9 mouse cellular contexts compared by ENCODE assay signal in the genomic region with DNA sequence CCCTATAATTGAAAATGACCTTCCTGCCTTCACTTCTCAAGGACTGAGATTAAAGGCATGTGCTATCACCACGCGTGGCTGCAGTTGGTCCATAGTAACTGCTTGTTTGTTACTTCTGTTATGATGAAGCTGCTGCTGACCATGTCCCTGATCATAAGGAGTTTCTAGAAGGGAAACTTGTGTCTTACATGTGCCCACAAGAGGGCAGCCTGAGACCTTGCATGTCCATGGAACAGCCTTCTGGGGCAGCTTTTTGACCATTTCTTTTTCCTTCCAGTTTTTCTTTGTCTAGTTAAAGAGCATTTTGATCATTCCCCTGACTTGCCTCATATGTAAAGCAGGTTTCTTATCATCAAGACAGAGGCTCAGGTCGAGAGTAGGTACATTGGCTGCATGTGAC. TPM values are rescaled to one million over a fixed set of nuclear protein-coding genes. Genes with fewer than 3 reads are reported as not detected.
DNase-seq lines count a peak whose midpoint lies in the region; ATAC-seq and TF ChIP-seq lines count a peak whose summit lies in the region.
"Had no signal": no experiment of that assay in that cellular context is flagged by ENCODE, and none has a peak within 500 bp of the region (broad histone marks: within the 10 kb centered on the region; RNA-seq: fewer than 3 reads in every experiment).

No protein-coding gene starts in this region.

- no peaks in the 10 kb centered on the region; the same call in 1 of the 2 replicates for H3K9me3 ChIP-seq in heart, embryonic 12.5 days (replicated peaks)
- no peaks in the 10 kb centered on the region for H3K9me3 ChIP-seq in liver, embryonic 14.5 days (ENCODE audit: control insufficient read depth, low read length)
- H3K9me3 ChIP-seq: hindbrain, embryonic 15.5 days had no signal

- TF ChIP-seq CTCF in heart, adult 2 months (IDR thresholded peaks at IDR 0.05) = peak; percentile 66
- peak; percentile 68 for TF ChIP-seq CTCF in liver, embryonic 14.5 days (IDR thresholded peaks at IDR 0.05; ENCODE audit: low read depth)

- H3K9ac ChIP-seq in heart, adult 2 months (ENCODE audit: low read depth, low read length) = no peak overlapping the region
- H3K9ac ChIP-seq in heart, embryonic 12.5 days = no peak overlapping the region
- H3K9ac ChIP-seq in liver, embryonic 14.5 days (replicated peaks) = no peak overlapping the region
- H3K9ac ChIP-seq: hindbrain, embryonic 15.5 days had no signal

- 34% methylated on average over 3 of the region's 3 CpGs for WGBS in heart, adult 2 months
- WGBS in heart, embryonic 12.5 days = 20% methylated on average over 3 of the region's 3 CpGs
- WGBS in liver, embryonic 14.5 days (ENCODE audit: insufficient replicate concordance) = 16% methylated on average over 3 of the region's 3 CpGs

- no peak for ATAC-seq in heart, embryonic 12.5 days (ENCODE audit: insufficient number of reproducible peaks, low FRiP score)
- no peak for ATAC-seq in liver, embryonic 14.5 days (ENCODE audit: insufficient read depth)

- no peak overlapping the region for H3K4me2 ChIP-seq in heart, embryonic 12.5 days
- H3K4me2 ChIP-seq in liver, embryonic 14.5 days (ENCODE audit: low read depth) = no peak overlapping the region
- H3K4me2 ChIP-seq: hindbrain, embryonic 15.5 days had no signal

- no peaks in the 10 kb centered on the region for H3K27me3 ChIP-seq in heart, adult 2 months (ENCODE audit: control insufficient read depth, insufficient read depth, low read length)
- H3K27me3 ChIP-seq in heart, embryonic 12.5 days (replicated peaks) = no peaks in the 10 kb centered on the region
- no peaks in the 10 kb centered on the region for H3K27me3 ChIP-seq in liver, embryonic 14.5 days (ENCODE audit: control insufficient read depth, insufficient read depth, low read length)
- H3K27me3 ChIP-seq: hindbrain, embryonic 15.5 days had no signal

- no peak overlapping the region for H3K4me3 ChIP-seq in heart, adult 2 months
- no peak overlapping the region for H3K4me3 ChIP-seq in heart, embryonic 12.5 days
- no peak overlapping the region for H3K4me3 ChIP-seq in liver, embryonic 14.5 days (ENCODE audit: insufficient read depth in 1 of 2, low read depth in 2 of 2, low read length in 2 of 2)
- H3K4me3 ChIP-seq: hindbrain, embryonic 15.5 days had no signal

- no peak for TF ChIP-seq EP300 in heart, adult 2 months (IDR thresholded peaks at IDR 0.05; ENCODE audit: insufficient read depth, low read depth, low read length)
- TF ChIP-seq EP300 in liver, embryonic 14.5 days (IDR thresholded peaks at IDR 0.05; ENCODE audit: low read depth) = no peak

- no peak overlapping the region for H3K27ac ChIP-seq in heart, adult 2 months
- no peak overlapping the region for H3K27ac ChIP-seq in heart, embryonic 12.5 days (ENCODE audit: poor library complexity, severe bottlenecking)
- H3K27ac ChIP-seq in liver, embryonic 14.5 days = no peak overlapping the region
- H3K27ac ChIP-seq: hindbrain, embryonic 15.5 days had no signal

- no peaks in the 10 kb centered on the region for H3K4me1 ChIP-seq in heart, adult 2 months (ENCODE audit: control insufficient read depth, insufficient read depth, low read length)
- no peaks in the 10 kb centered on the region for H3K4me1 ChIP-seq in heart, embryonic 12.5 days (replicated peaks)
- no peaks in the 10 kb centered on the region for H3K4me1 ChIP-seq in liver, embryonic 14.5 days (replicated peaks; ENCODE audit: control insufficient read depth in 2 of 2, insufficient read depth in 2 of 2, low read length in 1 of 2)
- H3K4me1 ChIP-seq: hindbrain, embryonic 15.5 days had no signal

- no peaks in the 10 kb centered on the region for H3K79me2 ChIP-seq in heart, adult 2 months (replicated peaks; ENCODE audit: control insufficient read depth, insufficient read depth, low read length)

- DNase-seq in heart, adult 2 months = peak; percentile 14 to 18
- DNase-seq in thymus, postnatal 14 days = peak; percentile 4
- DNase-seq in thymus, adult 18-20 months = no peak
- DNase-seq in cerebellum, adult 9-11 months = peak; percentile 7
- DNase-seq in heart, postnatal 4 days = peak; percentile 41
- DNase-seq in liver, embryonic 14.5 days (ENCODE audit: low read depth in 3 of 3, low spot score in 3 of 3) = peak; percentile 7 to 17 (median 13)
- peak; percentile 1 for DNase-seq in skeletal muscle tissue, adult 2 months (ENCODE audit: low read depth, low spot score)

- no peak for TF ChIP-seq POLR2A in heart, adult 2 months (IDR thresholded peaks at IDR 0.05; ENCODE audit: insufficient read depth, low read depth, low read length)

- no peaks in the 10 kb centered on the region for H3K36me3 ChIP-seq in heart, adult 2 months (ENCODE audit: control insufficient read depth, insufficient read depth, low read length)
- no peaks in the 10 kb centered on the region for H3K36me3 ChIP-seq in heart, embryonic 12.5 days
- H3K36me3 ChIP-seq in liver, embryonic 14.5 days (replicated peaks; ENCODE audit: control insufficient read depth, insufficient read depth, low read depth) = no peaks in the 10 kb centered on the region
- H3K36me3 ChIP-seq: hindbrain, embryonic 15.5 days had no signal

- intact Hi-C loops in heart, adult 2 months (cut with DNase I) = no loop called here

RNA-seq across cellular contexts. Expression of a gene that starts 27.8 kb away (rescaled TPM):
- under 1 TPM; 0.61 to 0.78 TPM for total RNA-seq in heart, adult 2 months (2021)
- polyA plus RNA-seq in heart, adult 2 months (2012; rRNA removed) = 0.21 and 1.3 TPM in 2 replicates
- 0.62 and 0.78 TPM in 2 replicates for polyA plus RNA-seq in heart, embryonic 12.5 days (2016; fragmentation: Nextera tagmentation; extraction: Ambion mirVana)
- under 1 TPM; 0.86 to 0.95 TPM for total RNA-seq in heart, postnatal 4 days (2021)
- 0.02 TPM in 1 of 2 replicates, not detected in the other for polyA plus RNA-seq in liver, embryonic 14.5 days (2012; rRNA removed)
- not detected in 2 replicates for polyA plus RNA-seq in liver, embryonic 14.5 days (2014; fragmentation: Nextera tagmentation; extraction: Ambion mirVana)

Comparison
In these comparisons a context has a peak if more than half of its experiments do, and no peak if none do; other contexts are left out.
1. DNase-seq: peak in heart, adult 2 months (2 of 2), thymus, postnatal 14 days (single experiment), cerebellum, adult 9-11 months (single experiment), heart, postnatal 4 days (single experiment), liver, embryonic 14.5 days (3 of 3) and skeletal muscle tissue, adult 2 months (single experiment); none in thymus, adult 18-20 months (0 of 2).